ENCODE assay signal across 8 mouse cellular contexts in genomic region chr4:123282500-123282899, GRCm38 (mm10). TPM values are rescaled to one million over a fixed set of nuclear protein-coding genes. Genes with fewer than 3 reads are reported as not detected.
DNase-seq lines count a peak whose midpoint lies in the region; ATAC-seq and TF ChIP-seq lines count a peak whose summit lies in the region.

No protein-coding gene starts in this region.

- peak overlapping the region; percentile 90 for H3K4me2 ChIP-seq in embryonic facial prominence, embryonic 13.5 days
- H3K4me2 ChIP-seq in limb, embryonic 12.5 days: peak overlapping the region; percentile 89
- peak overlapping the region; percentile 93 for H3K4me2 ChIP-seq in midbrain, embryonic 14.5 days (ENCODE audit: low read length)

- DNase-seq in 416B (ENCODE audit: low read depth): peak; percentile 96
- peak; percentile 82 to 85 for DNase-seq in adrenal gland, postnatal 4 days (ENCODE audit: low spot score in 2 of 2)
- peak; percentile 93 for DNase-seq in heart, adult 2 months
- peak; percentile 96 for DNase-seq in kidney, adult 2 months
- peak; percentile 92 for DNase-seq in midbrain, embryonic 14.5 days
- peak; percentile 87 for DNase-seq in spleen, adult 12 weeks (ENCODE audit: low spot score)

- no peaks in the 10 kb centered on the region for H3K79me2 ChIP-seq in heart, adult 2 months (replicated peaks; ENCODE audit: control insufficient read depth, insufficient read depth, low read length)

- H3K27ac ChIP-seq in embryonic facial prominence, embryonic 13.5 days: peak overlapping the region; percentile 62; the same call in 1 of the 2 replicates
- peak overlapping the region; percentile 69 for H3K27ac ChIP-seq in heart, adult 2 months
- H3K27ac ChIP-seq in kidney, adult 2 months (ENCODE audit: insufficient read depth, low read depth, low read length): 0 out of 2 replicates have a peak overlapping the region, but pooled peaks have one; percentile 61
- peak overlapping the region; percentile 56; the same call in 1 of the 2 replicates for H3K27ac ChIP-seq in limb, embryonic 12.5 days
- peak overlapping the region; percentile 14; the same call in 1 of the 2 replicates for H3K27ac ChIP-seq in midbrain, embryonic 14.5 days (replicated peaks; ENCODE audit: low read depth, low read length)

- TF ChIP-seq POLR2A in heart, adult 2 months (IDR thresholded peaks at IDR 0.05; ENCODE audit: insufficient read depth, low read depth, low read length): peak; percentile 68
- TF ChIP-seq POLR2A in kidney, adult 2 months (IDR thresholded peaks at IDR 0.05; ENCODE audit: low read depth, low read length): no peak

- no peak; the same call in none of the 2 replicates for TF ChIP-seq CTCF in heart, adult 2 months (IDR thresholded peaks at IDR 0.05)
- peak; percentile 75 for TF ChIP-seq CTCF in kidney, adult 2 months (conservative IDR thresholded peaks at IDR 0.05; ENCODE audit: insufficient read depth, insufficient read length, low read depth, low read length)

- 0 out of 2 replicates have a peak, but pooled peaks have one; percentile 19 for TF ChIP-seq EP300 in heart, adult 2 months (IDR thresholded peaks at IDR 0.05; ENCODE audit: insufficient read depth, low read depth, low read length)

- H3K9ac ChIP-seq in embryonic facial prominence, embryonic 13.5 days: peak overlapping the region; percentile 77
- peak overlapping the region; percentile 65; the same call in 1 of the 2 replicates for H3K9ac ChIP-seq in heart, adult 2 months (ENCODE audit: low read depth, low read length)
- H3K9ac ChIP-seq in limb, embryonic 12.5 days (replicated peaks): no peak overlapping the region; the same call in 1 of the 2 replicates
- H3K9ac ChIP-seq in midbrain, embryonic 14.5 days (replicated peaks; ENCODE audit: low read length): peak overlapping the region; percentile 41; the same call in 1 of the 2 replicates

- H3K4me3 ChIP-seq in embryonic facial prominence, embryonic 13.5 days: peak overlapping the region; percentile 58
- H3K4me3 ChIP-seq in heart, adult 2 months: peak overlapping the region; percentile 57
- peak overlapping the region; percentile 39 for H3K4me3 ChIP-seq in kidney, adult 2 months (ENCODE audit: insufficient read depth, low read depth, low read length)
- peak overlapping the region; percentile 54 for H3K4me3 ChIP-seq in limb, embryonic 12.5 days (replicated peaks)
- peak overlapping the region; percentile 51 for H3K4me3 ChIP-seq in midbrain, embryonic 14.5 days (replicated peaks; ENCODE audit: low read depth, low read length)

- no peaks in the 10 kb centered on the region for H3K27me3 ChIP-seq in embryonic facial prominence, embryonic 13.5 days
- H3K27me3 ChIP-seq in heart, adult 2 months (ENCODE audit: control insufficient read depth, insufficient read depth, low read length): no peaks in the 10 kb centered on the region
- no peaks in the 10 kb centered on the region for H3K27me3 ChIP-seq in kidney, adult 2 months (replicated peaks; ENCODE audit: control insufficient read depth, insufficient read depth, low read length)
- no peaks in the 10 kb centered on the region for H3K27me3 ChIP-seq in limb, embryonic 12.5 days
- H3K27me3 ChIP-seq in midbrain, embryonic 14.5 days (ENCODE audit: control insufficient read depth, insufficient read depth, low read length): no peaks in the 10 kb centered on the region

- H3K36me3 ChIP-seq in embryonic facial prominence, embryonic 13.5 days: peaks cover 23% of the 10 kb centered on the region
- H3K36me3 ChIP-seq in heart, adult 2 months (ENCODE audit: control insufficient read depth, insufficient read depth, low read length): peaks cover 4% of the 10 kb centered on the region
- H3K36me3 ChIP-seq in kidney, adult 2 months (ENCODE audit: control insufficient read depth, insufficient read depth, low read length): no peaks in the 10 kb centered on the region; the same call in 1 of the 2 replicates
- H3K36me3 ChIP-seq in limb, embryonic 12.5 days: peaks cover 26% of the 10 kb centered on the region
- peaks cover 12% of the 10 kb centered on the region for H3K36me3 ChIP-seq in midbrain, embryonic 14.5 days (ENCODE audit: control insufficient read depth, insufficient read depth, low read length)

- 2% methylated on average over 25 of the region's 25 CpGs for WGBS in embryonic facial prominence, embryonic 13.5 days
- WGBS in heart, adult 2 months: under 1% methylated on average over 25 of the region's 25 CpGs
- WGBS in kidney, adult 2 months: under 1% methylated on average over 25 of the region's 25 CpGs
- WGBS in limb, embryonic 12.5 days: under 1% methylated on average over 25 of the region's 25 CpGs
- WGBS in midbrain, embryonic 14.5 days: under 1% methylated on average over 25 of the region's 25 CpGs

- peak; percentile 88 for ATAC-seq in embryonic facial prominence, embryonic 13.5 days (ENCODE audit: insufficient number of reproducible peaks, insufficient read depth, low FRiP score, low TSS enrichment, low read depth)
- ATAC-seq in limb, embryonic 12.5 days (ENCODE audit: insufficient number of reproducible peaks, insufficient read depth, low FRiP score, low TSS enrichment, low read depth): peak; percentile 93
- ATAC-seq in midbrain, embryonic 14.5 days (ENCODE audit: low FRiP score, low TSS enrichment): peak; percentile 91

- H3K9me3 ChIP-seq in embryonic facial prominence, embryonic 13.5 days: no peaks in the 10 kb centered on the region
- no peaks in the 10 kb centered on the region for H3K9me3 ChIP-seq in limb, embryonic 12.5 days
- no peaks in the 10 kb centered on the region for H3K9me3 ChIP-seq in midbrain, embryonic 14.5 days (ENCODE audit: control insufficient read depth, low read length)

- peaks cover 27% of the 10 kb centered on the region for H3K4me1 ChIP-seq in embryonic facial prominence, embryonic 13.5 days
- H3K4me1 ChIP-seq in heart, adult 2 months (ENCODE audit: control insufficient read depth, insufficient read depth, low read length): peaks cover 4% of the 10 kb centered on the region; the same call in 1 of the 2 replicates
- H3K4me1 ChIP-seq in kidney, adult 2 months (ENCODE audit: control insufficient read depth, insufficient read depth, low read length): peaks cover 4% of the 10 kb centered on the region; the same call in 1 of the 2 replicates
- H3K4me1 ChIP-seq in limb, embryonic 12.5 days (replicated peaks): peaks cover 26% of the 10 kb centered on the region
- H3K4me1 ChIP-seq in midbrain, embryonic 14.5 days (ENCODE audit: control insufficient read depth, insufficient read depth, low read length): peaks cover 22% of the 10 kb centered on the region

- intact Hi-C loops in heart, adult 2 months (cut with DNase I): no loop called here

RNA-seq across cellular contexts. Expression of gene Pabpc4, which starts 20.3 kb away (rescaled TPM):
- 100 to 1,000 TPM; 104 to 119 TPM for total RNA-seq in adrenal gland, postnatal 4 days (2021)
- 36.8 and 41.2 TPM in 2 replicates for polyA plus RNA-seq in embryonic facial prominence, embryonic 13.5 days (2015; fragmentation: Nextera tagmentation; extraction: Ambion mirVana)
- total RNA-seq in heart, adult 2 months (2021): 100 to 1,000 TPM; 336 to 376 TPM
- 207 and 299 TPM in 2 replicates for polyA plus RNA-seq in heart, adult 2 months (2012; rRNA removed)
- 57.8 and 67.1 TPM in 2 replicates for polyA plus RNA-seq in kidney, adult 2 months (2012; rRNA removed)
- polyA plus RNA-seq in limb, embryonic 12.5 days (2016; fragmentation: Nextera tagmentation; extraction: Ambion mirVana): 39.9 and 41.7 TPM in 2 replicates
- 31.3 and 33.6 TPM in 2 replicates for polyA plus RNA-seq in midbrain, embryonic 14.5 days (2014; fragmentation: Nextera tagmentation; extraction: Ambion mirVana)

RNA-seq across cellular contexts. Expression of gene Oxct2a, which starts 40.9 kb away (rescaled TPM):
- total RNA-seq in adrenal gland, postnatal 4 days (2021): not detected
- not detected in 2 replicates for polyA plus RNA-seq in embryonic facial prominence, embryonic 13.5 days (2015; fragmentation: Nextera tagmentation; extraction: Ambion mirVana)
- total RNA-seq in heart, adult 2 months (2021): not detected
- 0.06 TPM in 1 of 2 replicates, not detected in the other for polyA plus RNA-seq in heart, adult 2 months (2012; rRNA removed)
- polyA plus RNA-seq in kidney, adult 2 months (2012; rRNA removed): 0.11 and 0.30 TPM in 2 replicates
- polyA plus RNA-seq in limb, embryonic 12.5 days (2016; fragmentation: Nextera tagmentation; extraction: Ambion mirVana): not detected in 2 replicates
- 0.16 TPM in 1 of 2 replicates, not detected in the other for polyA plus RNA-seq in midbrain, embryonic 14.5 days (2014; fragmentation: Nextera tagmentation; extraction: Ambion mirVana)

RNA-seq across cellular contexts. Expression of gene Heyl, which starts 49.1 kb away (rescaled TPM):
- 10 to 100 TPM; 12.4 to 17.6 TPM for total RNA-seq in adrenal gland, postnatal 4 days (2021)
- polyA plus RNA-seq in embryonic facial prominence, embryonic 13.5 days (2015; fragmentation: Nextera tagmentation; extraction: Ambion mirVana): 4.3 and 5.0 TPM in 2 replicates
- total RNA-seq in heart, adult 2 months (2021): 10 to 100 TPM; 15.8 to 16.5 TPM
- 16.8 and 21.3 TPM in 2 replicates for polyA plus RNA-seq in heart, adult 2 months (2012; rRNA removed)
- 3.5 and 4.1 TPM in 2 replicates for polyA plus RNA-seq in kidney, adult 2 months (2012; rRNA removed)
- 2.8 and 3.2 TPM in 2 replicates for polyA plus RNA-seq in limb, embryonic 12.5 days (2016; fragmentation: Nextera tagmentation; extraction: Ambion mirVana)
- polyA plus RNA-seq in midbrain, embryonic 14.5 days (2014; fragmentation: Nextera tagmentation; extraction: Ambion mirVana): 3.0 and 7.3 TPM in 2 replicates

Comparison
In these comparisons a context has a peak if more than half of its experiments do, and no peak if none do; other contexts are left out.
1. Peak in every context shown above with its lines: DNase-seq, ATAC-seq, H3K4me3 ChIP-seq and H3K27ac ChIP-seq.
2. H3K27ac ChIP-seq: peak in every context shown above with its lines; median percentile 69 in heart, adult 2 months; 62 in embryonic facial prominence, embryonic 13.5 days; 61 in kidney, adult 2 months; 56 in limb, embryonic 12.5 days; 14 in midbrain, embryonic 14.5 days.